Mouse (Mus musculus) liver, adult 2 months (tissue): Measurements from ENCODE around the gene Mrpl52. TPM values are rescaled to one million over a fixed set of nuclear protein-coding genes. Genes with fewer than 3 reads are reported as not detected.
A peak's percentile ranks its signal among the peaks of the same experiment; 100 is the strongest.

ENCODE experiments used
- DNase-seq: peaks from one replicate; pipeline ENCODE4 v3.0.0-alpha.2; 2011; ENCODE audit warnings: low read depth, low spot score; ENCODE audit errors: extremely low read depth
- H3K27ac ChIP-seq: fragments of 200-500 bp; replicated peaks from 2 replicates; pipeline ENCODE4 v1.5.1; 2012; ENCODE audit warnings: low read depth, mild to moderate bottlenecking, control low read depth, inconsistent platforms, low read length; ENCODE audit not compliant: insufficient read depth
- H3K27me3 ChIP-seq: fragments of 200-500 bp; 2 replicates; pipeline ENCODE4 v1.6.1; 2012; ENCODE audit warnings: mild to moderate bottlenecking, moderate library complexity, low read length, inconsistent platforms; ENCODE audit not compliant: control insufficient read depth, insufficient read depth
- H3K36me3 ChIP-seq: fragments of 200-500 bp; 2 replicates; pipeline ENCODE4 v1.6.1; 2012; ENCODE audit warnings: low read length, inconsistent platforms; ENCODE audit not compliant: control insufficient read depth, insufficient read depth
- H3K4me1 ChIP-seq: fragments of 200-500 bp; 2 replicates; pipeline ENCODE4 v1.6.1; 2011; ENCODE audit warnings: low read length; ENCODE audit not compliant: control insufficient read depth, insufficient read depth
- H3K4me3 ChIP-seq: fragments of 200-500 bp; 2 replicates; pipeline ENCODE4 v1.5.1; 2011; ENCODE audit warnings: low read depth, mild to moderate bottlenecking, control low read depth, low read length, moderate library complexity; ENCODE audit not compliant: insufficient read depth
- H3K79me2 ChIP-seq: fragments of 200-500 bp; 2 replicates; pipeline ENCODE4 v1.6.1; 2012; ENCODE audit warnings: inconsistent platforms, mild to moderate bottlenecking, low read length, moderate library complexity; ENCODE audit not compliant: control insufficient read depth, insufficient read depth
- H3K9ac ChIP-seq: fragments of 200-500 bp; 2 replicates; pipeline ENCODE4 v1.6.1; 2012; ENCODE audit warnings: low read depth, mild to moderate bottlenecking, control low read depth, inconsistent platforms, low read length
- CTCF ChIP-seq: fragments of 200-500 bp; IDR thresholded peaks from 2 replicates; pipeline ENCODE4 v1.5.1; 2011; ENCODE audit warnings: low read depth, low read length, control low read depth
- POLR2A ChIP-seq: fragments of 200-500 bp; IDR thresholded peaks from 2 replicates; pipeline ENCODE4 v1.6.1; 2011; ENCODE audit warnings: low read length, control low read depth; ENCODE audit not compliant: insufficient read depth; ENCODE audit errors: extremely low read depth
- WGBS: fragments of 180-500 bp; shearing (Covaris S2); methylation state at CpG from one replicate; pipeline ENCODE4 v1.1.7; 2018; 5-methylcytosine and 5-hydroxymethylcytosine counted together
- polyA plus RNA-seq: library from polyadenylated mRNA; depleted of rRNA; stranded (reverse); fragments of >200 nt; gene quantifications from 2 replicates; pipeline ENCODE4 v1.2.3, GENCODE M21; 2012
- total RNA-seq: library from RNA; depleted of rRNA; stranded (reverse); fragments of >200 nt; gene quantifications from 2 replicates; pipeline ENCODE4 v1.2.3, GENCODE M21; 2014

The Mrpl52 gene
- total and polyA plus RNA-seq, 2 experiments, result 77.8 to 1,262 TPM

- no peaks in the 10 kb centered on the region; the same call in 1 of the 2 replicates for H3K79me2 ChIP-seq
- WGBS, result 24% methylated on average over 17 of the region's 17 CpGs
- peaks cover 2% of the 10 kb centered on the region; the same call in 1 of the 2 replicates for H3K36me3 ChIP-seq
- DNase-seq, result no peak
- H3K4me3 ChIP-seq, result peak overlapping the region; percentile 80
- H3K9ac ChIP-seq, result peak overlapping the region; percentile 95
- peak overlapping the region; percentile 78 for H3K27ac ChIP-seq
- no peak for TF ChIP-seq CTCF
- H3K4me1 ChIP-seq, result peaks cover 20% of the 10 kb centered on the region
- no peaks in the 10 kb centered on the region for H3K27me3 ChIP-seq
Observed at GRCm38 (mm10) chr14:54432837-54433830, 6.4 kb downstream of the Mrpl52 start.

- WGBS, result 28% methylated on average over 12 of the region's 12 CpGs
- TF ChIP-seq CTCF (no peak), POLR2A (no peak)
- Histone ChIP-seq H3K36me3 (peaks cover 7% of the 10 kb centered on the region; the same call in 1 of the 2 replicates), H3K4me1 (peaks cover 17% of the 10 kb centered on the region), H3K79me2 (no peaks in the 10 kb centered on the region; the same call in 1 of the 2 replicates), H3K9ac (no peak overlapping the region), H3K27me3 (no peaks in the 10 kb centered on the region), H3K27ac (no peak overlapping the region), H3K4me3 (peak overlapping the region; percentile 15; the same call in 1 of the 2 replicates)
- DNase-seq, result peak; percentile 39
Observed at GRCm38 (mm10) chr14:54433941-54434531, 7.3 kb downstream of the Mrpl52 start.

- no peak for DNase-seq
- TF ChIP-seq CTCF, result no peak
- TF ChIP-seq POLR2A, result no peak
- Histone ChIP-seq H3K27ac (no peak overlapping the region), H3K4me1 (peaks cover 6% of the 10 kb centered on the region; the same call in 1 of the 2 replicates), H3K9ac (no peak overlapping the region), H3K79me2 (no peaks in the 10 kb centered on the region; the same call in 1 of the 2 replicates), H3K36me3 (peaks cover 15% of the 10 kb centered on the region; the same call in 1 of the 2 replicates), H3K27me3 (no peaks in the 10 kb centered on the region), H3K4me3 (no peak overlapping the region)
- 79% methylated on average over 11 of the region's 11 CpGs for WGBS
Observed at GRCm38 (mm10) chr14:54435194-54435918, 8.6 kb downstream of the Mrpl52 start.

GRCm38 (mm10) chr14:54439155-54439554 lies 12.4 kb downstream of the Mrpl52 start:
- WGBS, result 94% methylated on average over 12 of the region's 12 CpGs
- H3K4me1 ChIP-seq, result 0 out of 2 replicates have a peak, but pooled peaks cover 2% of the 10 kb centered on the region
- H3K9ac ChIP-seq, result no peak overlapping the region

GRCm38 (mm10) chr14:54439610-54440009 lies 12.9 kb downstream of the Mrpl52 start:
- peaks cover 18% of the 10 kb centered on the region; the same call in 1 of the 2 replicates for H3K36me3 ChIP-seq
- H3K79me2 ChIP-seq, result no peaks in the 10 kb centered on the region
- no peaks in the 10 kb centered on the region for H3K27me3 ChIP-seq
- no peak overlapping the region for H3K9ac ChIP-seq
- no peak for DNase-seq
- 0 out of 2 replicates have a peak, but pooled peaks cover 2% of the 10 kb centered on the region for H3K4me1 ChIP-seq
- WGBS, result 85% methylated on average over 7 of the region's 7 CpGs
- H3K4me3 ChIP-seq, result no peak overlapping the region
- TF ChIP-seq POLR2A (no peak), CTCF (no peak)
- no peak overlapping the region for H3K27ac ChIP-seq

More at GRCm38 (mm10) chr14:54439155-54439554, 12.4 kb downstream of the Mrpl52 start:
- Histone ChIP-seq H3K27ac (no peak overlapping the region), H3K27me3 (no peaks in the 10 kb centered on the region), H3K4me3 (no peak overlapping the region), H3K79me2 (no peaks in the 10 kb centered on the region), H3K36me3 (peaks cover 18% of the 10 kb centered on the region; the same call in 1 of the 2 replicates)
- DNase-seq, result no peak
- TF ChIP-seq CTCF, result no peak
- no peak for TF ChIP-seq POLR2A
